Mouse (Mus musculus) gastrocnemius, adult 2 months (tissue): ENCODE measurements around the gene Tsku. TPM values are rescaled to one million over a fixed set of nuclear protein-coding genes. Genes with fewer than 3 reads are reported as not detected.

Source experiments
- DNase-seq: peaks from one replicate; pipeline ENCODE4 v3.0.0; 2022
- H3K27ac ChIP-seq: fragments of 200-600 bp; 2 replicates; pipeline ENCODE4 v1.8.1; 2022; ENCODE audit warnings: mild to moderate bottlenecking
- H3K4me3 ChIP-seq: fragments of 200-600 bp; 2 replicates; pipeline ENCODE4 v1.8.1; 2022; ENCODE audit warnings: mild to moderate bottlenecking, moderate library complexity
- CTCF ChIP-seq: fragments of 200-600 bp; IDR thresholded peaks from 2 replicates; pipeline ENCODE4 v1.8.1; 2022; ENCODE audit warnings: antibody characterized with exemption, mild to moderate bottlenecking, moderate library complexity
- intact Hi-C: fragments of 180-260 bp; cut with DNase I; formaldehyde crosslinking; loops from one replicate; pipeline ENCODE4 v1.15.1; 2025
- total RNA-seq, 2 experiments: library from RNA; stranded (reverse); gene quantifications; 2 replicates each; pipeline ENCODE4 v1.2.3; 2021

Gene Tsku
- total RNA-seq, 2 experiments from 2014 or later: 1.1 to 2.2 TPM

GRCm38 (mm10) chr7:98353616-98354015, 7.5 kb downstream of the Tsku start:
- Histone ChIP-seq H3K27ac (no peak overlapping the region), H3K4me3 (no peak overlapping the region)
- TF ChIP-seq CTCF: no peak
- intact Hi-C loops: no loop called here
- DNase-seq: no peak

GRCm38 (mm10) chr7:98351523-98351922, 9.6 kb downstream of the Tsku start:
- Histone ChIP-seq H3K4me3 (no peak overlapping the region), H3K27ac (no peak overlapping the region)
- no peak for TF ChIP-seq CTCF
- DNase-seq: no peak
- intact Hi-C loops: no loop called here

- Histone ChIP-seq H3K4me3 (no peak overlapping the region), H3K27ac (no peak overlapping the region)
- intact Hi-C loops: loop anchor here (1.0 kb wide), 1 partner anchor 80 kb away; no protein-coding TSS in a partner anchor
- no peak for DNase-seq
- no peak for TF ChIP-seq CTCF
These were observed 11.3 kb downstream of the Tsku start for GRCm38 (mm10) chr7:98349821-98350220.

- peak; percentile 85 for DNase-seq
- no peak overlapping the region for H3K4me3 ChIP-seq
- intact Hi-C loops: loop anchor here (1.0 kb wide), 1 partner anchor 81 kb away; no protein-coding TSS in a partner anchor
- TF ChIP-seq CTCF: peak; percentile 87
- H3K27ac ChIP-seq: no peak overlapping the region
These were observed 12.0 kb downstream of the Tsku start for GRCm38 (mm10) chr7:98349096-98349495.

- peak; percentile 77 for DNase-seq
- intact Hi-C loops: no loop called here
- TF ChIP-seq CTCF: peak; percentile 92
- no peak overlapping the region for H3K4me3 ChIP-seq
- no peak overlapping the region for H3K27ac ChIP-seq
These were observed 13.1 kb downstream of the Tsku start for GRCm38 (mm10) chr7:98348043-98348442.

- no peak overlapping the region for H3K27ac ChIP-seq
These were observed 13.7 kb downstream of the Tsku start for GRCm38 (mm10) chr7:98347471-98347870.

GRCm38 (mm10) chr7:98345036-98345435, 16.1 kb downstream of the Tsku start:
- Histone ChIP-seq H3K4me3 (no peak overlapping the region), H3K27ac (no peak overlapping the region)
- TF ChIP-seq CTCF: no peak
- DNase-seq: no peak
- intact Hi-C loops: no loop called here

More at GRCm38 (mm10) chr7:98347471-98347870, 13.7 kb downstream of the Tsku start:
- intact Hi-C loops: no loop called here
- no peak overlapping the region for H3K4me3 ChIP-seq
- DNase-seq: no peak
- TF ChIP-seq CTCF: no peak

GRCm38 (mm10) chr7:98344361-98344760, 16.8 kb downstream of the Tsku start:
- Histone ChIP-seq H3K27ac (no peak overlapping the region), H3K4me3 (no peak overlapping the region)
- intact Hi-C loops: loop anchor here (5.0 kb wide), 2 partner anchors 57 to 187 kb away; no protein-coding TSS in a partner anchor
- peak; percentile 58 for TF ChIP-seq CTCF
- DNase-seq: peak; percentile 45

- Histone ChIP-seq H3K27ac (no peak overlapping the region), H3K4me3 (no peak overlapping the region)
- no peak for TF ChIP-seq CTCF
- intact Hi-C loops: loop anchor here (5.0 kb wide), 2 partner anchors 55 to 185 kb away; no protein-coding TSS in a partner anchor
- DNase-seq: no peak
These were observed 18.9 kb downstream of the Tsku start for GRCm38 (mm10) chr7:98342249-98342648.

GRCm38 (mm10) chr7:98341475-98341874, 19.7 kb downstream of the Tsku start:
- intact Hi-C loops: loop anchor here (5.0 kb wide), 2 partner anchors 54 to 184 kb away; no protein-coding TSS in a partner anchor
- peak; percentile 88 for DNase-seq
- peak overlapping the region; percentile 66; the same call in 1 of the 2 replicates for H3K27ac ChIP-seq
- peak overlapping the region; percentile 71 for H3K4me3 ChIP-seq
- peak; percentile 86 for TF ChIP-seq CTCF

GRCm38 (mm10) chr7:98340343-98340742, 20.8 kb downstream of the Tsku start:
- no peak for TF ChIP-seq CTCF
- no peak overlapping the region for H3K4me3 ChIP-seq
- intact Hi-C loops: loop anchor here (5.0 kb wide), 2 partner anchors 53 to 183 kb away; no protein-coding TSS in a partner anchor

GRCm38 (mm10) chr7:98333987-98334386, 27.1 kb downstream of the Tsku start:
- Histone ChIP-seq H3K4me3 (no peak overlapping the region), H3K27ac (no peak overlapping the region)
- TF ChIP-seq CTCF: no peak
- no peak for DNase-seq
- intact Hi-C loops: no loop called here

More at GRCm38 (mm10) chr7:98340343-98340742, 20.8 kb downstream of the Tsku start:
- H3K27ac ChIP-seq: no peak overlapping the region
- no peak for DNase-seq

- no peak overlapping the region for H3K4me3 ChIP-seq
- TF ChIP-seq CTCF: no peak
- intact Hi-C loops: no loop called here
These were observed 27.6 kb downstream of the Tsku start for GRCm38 (mm10) chr7:98333507-98333906.

More at GRCm38 (mm10) chr7:98333507-98333906, 27.6 kb downstream of the Tsku start:
- H3K27ac ChIP-seq: no peak overlapping the region
- DNase-seq: no peak
